Mouse (Mus musculus) kidney, adult 2 months (tissue): ENCODE results near the gene Alk.

Experiments used
- CTCF ChIP-seq: fragments of 200-500 bp; conservative IDR thresholded peaks from 2 replicates; pipeline ENCODE4 v1.5.1; 2011; ENCODE audit warnings: low read depth, mild to moderate bottlenecking, control low read depth, low read length, moderate library complexity, mixed read lengths; ENCODE audit not compliant: insufficient read depth, insufficient read length
- POLR2A ChIP-seq: fragments of 200-500 bp; IDR thresholded peaks from one replicate; pipeline ENCODE4 v1.6.1; 2011; ENCODE audit warnings: low read depth, low read length, control low read depth

GRCm38 (mm10) chr17:72580142-72580541, 24.3 kb downstream of the Alk start:
- TF ChIP-seq POLR2A: no peak
- TF ChIP-seq CTCF: no peak
